Mouse (Mus musculus) thymus, adult 2 months (tissue): ENCODE measurements at regions not wholly inside any gene's neighbourhood (a gene's known extent, or its start where the extent isn't known, plus 50 kb on each side); places are given as distances from the start of the nearest gene placed in this dataset.

Experiments
- CTCF ChIP-seq: fragments of 200-500 bp; IDR thresholded peaks from 2 replicates; pipeline ENCODE4 v1.5.1; 2012; ENCODE audit warnings: mild to moderate bottlenecking, control low read depth, low read length, moderate library complexity, borderline replicate concordance; ENCODE audit not compliant: control insufficient read depth, poor library complexity, insufficient read depth; ENCODE audit errors: extremely low read depth
- POLR2A ChIP-seq: fragments of 200-500 bp; IDR thresholded peaks from 2 replicates; pipeline ENCODE4 v1.6.1; 2012; ENCODE audit warnings: mild to moderate bottlenecking, low read length, control low read depth, moderate library complexity; ENCODE audit not compliant: control insufficient read depth, poor library complexity, insufficient read depth; ENCODE audit errors: extremely low read depth

DNA sequence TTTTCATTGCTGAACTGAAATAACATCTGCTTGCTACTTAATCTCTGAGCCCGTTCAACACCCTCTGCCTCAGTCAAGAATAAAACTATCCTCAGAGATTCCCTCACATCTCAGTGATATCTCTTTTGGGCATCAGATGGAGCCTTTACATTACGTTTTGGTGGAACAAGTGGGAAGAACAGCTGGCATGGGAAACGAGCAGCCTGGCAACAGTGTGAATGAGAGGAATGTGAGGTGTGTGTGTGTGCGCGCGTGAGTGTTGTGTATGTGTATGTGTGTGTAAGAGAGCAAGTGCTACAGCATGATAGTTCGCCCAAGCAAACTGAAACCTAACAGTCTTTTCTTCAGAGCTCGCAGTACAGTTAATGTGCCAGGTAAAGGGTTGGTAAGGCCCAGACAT lies 76.2 kb downstream of the Rasd2 start:
- no peak for TF ChIP-seq POLR2A
- TF ChIP-seq CTCF = no peak
